Mouse (Mus musculus): Measurements from ENCODE around the gene Nicn1. TPM values are rescaled to one million over a fixed set of nuclear protein-coding genes. Genes with fewer than 3 reads are reported as not detected.
"Not testable (repeated sequence)": the region's sequence is repeated elsewhere in the genome, so short reads cannot be mapped to it uniquely, and the experiment has no call there.

Gene Nicn1
- polyA plus RNA-seq, 1 experiment from 2014 or later, result 37.2 TPM

DNA sequence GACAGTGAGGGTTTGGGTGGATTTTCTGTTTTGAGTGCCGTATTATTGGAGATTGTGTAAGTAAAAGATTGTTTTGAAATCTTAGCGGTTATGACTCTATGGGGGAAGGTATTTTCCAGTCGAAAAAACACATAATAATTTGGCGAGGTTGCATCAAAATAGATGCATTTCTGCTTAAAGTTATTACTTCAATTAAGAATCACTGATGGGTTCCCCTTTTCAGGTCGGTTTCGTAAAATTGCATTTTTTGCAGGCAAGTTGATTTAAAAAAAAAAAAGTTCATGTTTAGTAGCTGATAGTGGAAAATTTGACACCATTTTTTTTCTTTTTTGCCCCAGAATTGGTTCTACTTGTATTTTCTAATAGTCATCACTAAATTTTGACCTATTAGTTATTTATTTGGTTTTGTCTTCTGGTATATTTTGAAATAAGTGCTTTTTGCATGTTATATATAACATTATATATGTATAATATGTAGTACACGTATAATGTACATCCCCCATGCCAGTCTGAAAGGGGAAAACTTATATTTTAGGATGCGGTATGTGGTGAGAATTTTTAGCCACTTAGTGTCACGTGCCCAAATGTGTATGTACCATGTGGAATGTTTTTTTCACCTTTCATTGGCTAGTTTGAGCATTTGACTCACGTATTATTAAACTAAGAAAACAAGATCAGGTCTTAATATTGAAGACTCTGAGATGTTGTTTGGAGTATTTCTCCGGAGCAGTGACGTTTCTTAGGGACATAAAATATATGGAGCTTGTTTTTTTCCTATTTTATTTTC, 17.0 kb downstream of the Nicn1 start:
- Histone ChIP-seq H3K9ac (peak overlapping the region; percentile 100), H3K27me3 (no peaks in the 10 kb centered on the region), H3K9me3 (no peaks in the 10 kb centered on the region), H3K4me2 (peak overlapping the region; percentile 74), H3K27ac (peak overlapping the region; percentile 100), H3K36me3 (peaks cover 16% of the 10 kb centered on the region; the same call in 1 of the 2 replicates), H3K4me1 (peaks cover 44% of the 10 kb centered on the region), H3K4me3 (peak overlapping the region; percentile 98)
- no peak for ATAC-seq (ENCODE audit: borderline replicate concordance, extremely low read depth, low FRiP score, low TSS enrichment)
- 7% methylated on average over 12 of the region's 12 CpGs for WGBS

DNA sequence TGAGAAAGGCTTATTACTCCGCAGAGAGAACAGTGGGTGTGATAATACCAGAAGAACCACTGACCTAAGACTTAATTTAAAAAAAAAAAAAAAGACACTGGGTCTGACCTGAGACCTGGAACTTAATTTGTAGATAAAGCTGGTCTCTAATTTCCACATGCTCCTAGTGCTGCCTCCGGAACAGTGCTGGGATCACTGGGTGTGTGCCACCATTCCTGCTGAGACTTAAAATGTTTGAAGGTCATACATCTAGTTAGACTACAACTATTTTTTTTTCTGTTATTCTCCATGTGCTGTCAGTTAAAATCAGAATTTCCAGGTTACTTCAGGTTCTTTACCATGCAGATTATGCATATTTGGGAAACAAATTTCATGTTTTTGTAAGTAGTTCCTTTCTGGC, 17.9 kb downstream of the Nicn1 start:
- Histone ChIP-seq H3K4me1 (peaks cover 44% of the 10 kb centered on the region), H3K9me3 (no peaks in the 10 kb centered on the region), H3K4me3 (peak overlapping the region; percentile 98), H3K27ac (no peak overlapping the region), H3K4me2 (peak overlapping the region; percentile 74), H3K9ac (peak overlapping the region; percentile 50), H3K27me3 (no peaks in the 10 kb centered on the region), H3K36me3 (0 out of 2 replicates have a peak, but pooled peaks cover 7% of the 10 kb centered on the region)
- WGBS, result 41% methylated on average over 2 of the region's 2 CpGs
- ATAC-seq (ENCODE audit: borderline replicate concordance, extremely low read depth, low FRiP score, low TSS enrichment), result no peak

GRCm38 (mm10) chr9:108317572-108317971, 27.3 kb downstream of the Nicn1 start:
- no peak overlapping the region for H3K4me2 ChIP-seq
- peaks cover 38% of the 10 kb centered on the region for H3K36me3 ChIP-seq
- no peak overlapping the region for H3K9ac ChIP-seq
- no peaks in the 10 kb centered on the region for H3K4me1 ChIP-seq
- no peaks in the 10 kb centered on the region for H3K9me3 ChIP-seq
- WGBS, result 94% methylated on average over 3 of the region's 3 CpGs
- no peaks in the 10 kb centered on the region for H3K27me3 ChIP-seq
- ATAC-seq (ENCODE audit: borderline replicate concordance, extremely low read depth, low FRiP score, low TSS enrichment), result no peak
- H3K27ac ChIP-seq, result no peak overlapping the region
- no peak overlapping the region for H3K4me3 ChIP-seq

DNA sequence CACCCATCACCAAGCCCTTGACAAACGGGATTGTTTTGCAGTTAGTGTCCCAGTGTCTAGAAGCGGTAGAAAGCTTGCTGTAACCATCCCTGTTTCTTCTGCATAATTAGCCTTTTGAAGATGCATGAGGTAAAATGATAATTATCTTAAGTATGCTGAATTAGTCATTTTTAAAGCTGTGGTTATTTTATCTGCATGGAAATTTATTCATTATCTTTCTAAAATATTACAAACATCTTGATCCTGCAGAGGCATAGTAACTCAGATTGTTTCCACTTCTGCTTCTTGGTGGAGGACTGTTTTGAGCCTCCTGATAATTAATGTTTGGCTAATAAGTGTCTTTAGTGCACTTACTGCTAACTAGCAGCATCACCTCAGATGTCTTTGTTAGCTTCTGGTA, 28.2 kb downstream of the Nicn1 start:
- no peak overlapping the region for H3K9ac ChIP-seq
- no peak overlapping the region for H3K27ac ChIP-seq
- no peaks in the 10 kb centered on the region for H3K9me3 ChIP-seq
- no peaks in the 10 kb centered on the region for H3K4me1 ChIP-seq
- H3K4me2 ChIP-seq, result no peak overlapping the region
- H3K36me3 ChIP-seq, result peaks cover 38% of the 10 kb centered on the region
- ATAC-seq (ENCODE audit: borderline replicate concordance, extremely low read depth, low FRiP score, low TSS enrichment), result no peak
- H3K4me3 ChIP-seq, result no peak overlapping the region
- WGBS, result 86% methylated on average over 2 of the region's 2 CpGs
- no peaks in the 10 kb centered on the region for H3K27me3 ChIP-seq

DNA sequence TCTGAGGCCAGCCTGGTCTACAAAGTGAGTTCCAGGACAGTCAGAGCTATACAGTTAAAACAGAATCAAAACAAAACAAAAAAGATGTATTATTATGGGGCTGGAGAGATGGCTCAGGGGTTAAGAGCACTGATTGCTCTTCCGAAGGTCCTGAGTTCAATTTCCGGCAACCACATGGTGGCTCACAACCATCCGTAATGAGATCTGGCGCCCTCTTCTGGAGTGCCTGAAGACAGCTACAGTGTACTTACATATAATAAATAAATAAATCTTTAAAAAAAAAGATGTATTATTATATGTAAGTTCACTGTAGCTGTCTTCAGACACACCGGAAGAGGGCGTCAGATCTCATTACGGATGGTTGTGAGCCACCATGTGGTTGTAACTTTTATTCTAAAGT, 31.8 kb downstream of the Nicn1 start:
- H3K9me3 ChIP-seq; H3K27ac ChIP-seq; H3K4me2 ChIP-seq; H3K4me3 ChIP-seq; H3K9ac ChIP-seq; ATAC-seq (ENCODE audit: borderline replicate concordance, extremely low read depth, low FRiP score, low TSS enrichment); H3K27me3 ChIP-seq; H3K4me1 ChIP-seq: not testable (repeated sequence)
- peaks cover 31% of the 10 kb centered on the region for H3K36me3 ChIP-seq
- 86% methylated on average over 7 of the region's 7 CpGs for WGBS

GRCm38 (mm10) chr9:108324784-108325183, 34.6 kb downstream of the Nicn1 start:
- no peak for ATAC-seq (ENCODE audit: borderline replicate concordance, extremely low read depth, low FRiP score, low TSS enrichment)
- H3K9ac ChIP-seq, result no peak overlapping the region
- peaks cover 50% of the 10 kb centered on the region for H3K36me3 ChIP-seq
- H3K27ac ChIP-seq, result no peak overlapping the region
- H3K4me3 ChIP-seq, result no peak overlapping the region
- H3K4me1 ChIP-seq, result no peaks in the 10 kb centered on the region
- WGBS, result 87% methylated on average over 1 of the region's 1 CpGs
- no peaks in the 10 kb centered on the region for H3K9me3 ChIP-seq
- no peaks in the 10 kb centered on the region for H3K27me3 ChIP-seq
- H3K4me2 ChIP-seq, result no peak overlapping the region

DNA sequence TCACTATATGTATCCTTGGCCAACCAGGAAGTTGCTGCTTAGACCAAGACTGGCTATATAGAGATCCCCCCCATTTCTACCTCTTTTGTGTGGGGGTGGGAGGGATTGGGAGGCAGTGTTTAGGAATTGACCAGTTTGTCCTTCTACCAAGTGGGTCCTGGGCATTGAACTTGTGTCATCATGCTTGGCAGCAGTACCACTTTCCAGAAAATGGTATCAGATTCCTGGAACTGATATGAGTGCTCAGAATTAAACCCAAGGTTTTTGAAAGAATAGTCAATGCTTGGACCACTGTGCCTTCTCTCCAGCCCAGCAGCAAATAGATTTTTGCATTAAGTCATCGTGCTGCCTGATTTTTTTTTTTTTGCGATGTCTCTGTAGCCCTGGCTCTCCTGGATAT, 35.6 kb downstream of the Nicn1 start:
- H3K4me2 ChIP-seq, result no peak overlapping the region
- 100% methylated on average over 2 of the region's 2 CpGs for WGBS
- no peak overlapping the region for H3K9ac ChIP-seq
- H3K36me3 ChIP-seq, result peaks cover 55% of the 10 kb centered on the region
- no peaks in the 10 kb centered on the region for H3K27me3 ChIP-seq
- no peak for ATAC-seq (ENCODE audit: borderline replicate concordance, extremely low read depth, low FRiP score, low TSS enrichment)
- no peaks in the 10 kb centered on the region for H3K9me3 ChIP-seq
- no peak overlapping the region for H3K27ac ChIP-seq
- H3K4me1 ChIP-seq, result no peaks in the 10 kb centered on the region
- no peak overlapping the region for H3K4me3 ChIP-seq

DNA sequence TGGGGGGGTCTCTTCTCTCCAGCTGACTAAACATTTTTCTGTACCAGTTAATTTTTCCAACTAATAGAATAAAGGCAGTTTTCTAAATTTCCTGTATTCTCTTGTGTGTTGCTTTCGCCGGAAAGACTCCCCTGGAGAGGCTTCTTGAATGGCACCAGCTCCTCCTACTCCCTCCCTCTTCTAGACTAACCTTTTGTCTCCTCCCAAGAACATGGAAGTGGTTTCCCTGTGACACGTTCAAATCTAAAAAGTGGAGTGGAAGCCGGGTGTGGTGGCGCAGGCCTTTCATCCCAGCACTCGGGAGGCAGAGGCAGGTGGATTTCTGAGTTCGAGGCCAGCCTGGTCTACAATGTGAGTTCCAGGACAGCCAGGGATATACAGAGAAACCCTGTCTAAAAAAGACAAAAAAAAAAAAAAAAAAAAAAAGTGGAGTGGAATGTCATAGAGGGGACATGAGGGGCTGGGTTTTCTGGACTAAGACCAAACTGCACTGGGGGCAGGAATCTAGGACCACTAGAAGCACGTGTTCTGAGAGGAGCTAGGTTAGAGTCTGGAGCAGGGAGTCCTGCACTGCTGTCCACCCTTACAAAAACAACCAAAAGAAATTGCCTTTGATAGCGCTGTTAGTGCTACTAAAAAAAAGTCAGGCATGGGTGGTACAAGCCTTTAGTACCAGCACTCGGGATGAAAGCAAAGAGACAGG, 47.8 kb downstream of the Nicn1 start:
- Histone ChIP-seq H3K9ac (no peak overlapping the region), H3K4me1 (peaks cover 37% of the 10 kb centered on the region), H3K4me2 (peak overlapping the region; percentile 79), H3K9me3 (no peaks in the 10 kb centered on the region), H3K27me3 (no peaks in the 10 kb centered on the region), H3K4me3 (peak overlapping the region; percentile 57; the same call in 1 of the 2 replicates), H3K36me3 (peaks cover 38% of the 10 kb centered on the region), H3K27ac (peak overlapping the region; percentile 94)
- WGBS, result 65% methylated on average over 10 of the region's 10 CpGs
- ATAC-seq (ENCODE audit: borderline replicate concordance, extremely low read depth, low FRiP score, low TSS enrichment), result no peak

GRCm38 (mm10) chr9:108338551-108338885, 48.3 kb downstream of the Nicn1 start:
- H3K4me2 ChIP-seq, result peak overlapping the region; percentile 79
- H3K36me3 ChIP-seq, result peaks cover 33% of the 10 kb centered on the region
- H3K27ac ChIP-seq, result peak overlapping the region; percentile 94
- H3K9me3 ChIP-seq, result no peaks in the 10 kb centered on the region
- 0 out of 2 replicates have a peak overlapping the region, but pooled peaks have one; percentile 28 for H3K9ac ChIP-seq
- no peak for ATAC-seq (ENCODE audit: borderline replicate concordance, extremely low read depth, low FRiP score, low TSS enrichment)
- 29% methylated on average over 6 of the region's 6 CpGs for WGBS
- H3K27me3 ChIP-seq, result no peaks in the 10 kb centered on the region
- peak overlapping the region; percentile 57 for H3K4me3 ChIP-seq
- peaks cover 37% of the 10 kb centered on the region for H3K4me1 ChIP-seq

- Histone ChIP-seq H3K36me3 (peaks cover 27% of the 10 kb centered on the region), H3K27me3 (no peaks in the 10 kb centered on the region), H3K9ac (peak within 1 kb of the TSS; percentile 72), H3K4me2 (peak within 1 kb of the TSS; percentile 79), H3K27ac (peak within 1 kb of the TSS; percentile 94), H3K9me3 (no peaks in the 10 kb centered on the region), H3K4me1 (peaks cover 37% of the 10 kb centered on the region), H3K4me3 (peak within 1 kb of the TSS; percentile 57)
- peak; percentile 96 for ATAC-seq (ENCODE audit: borderline replicate concordance, extremely low read depth, low FRiP score, low TSS enrichment)
- WGBS, result under 1% methylated on average over 49 of the region's 49 CpGs
Observed at GRCm38 (mm10) chr9:108338886-108339781, 48.9 kb downstream of the Nicn1 start, which contains the start of gene Gpx1. Gene Gpx1, plus strand, starts transcription at chr9:108338903.

DNA sequence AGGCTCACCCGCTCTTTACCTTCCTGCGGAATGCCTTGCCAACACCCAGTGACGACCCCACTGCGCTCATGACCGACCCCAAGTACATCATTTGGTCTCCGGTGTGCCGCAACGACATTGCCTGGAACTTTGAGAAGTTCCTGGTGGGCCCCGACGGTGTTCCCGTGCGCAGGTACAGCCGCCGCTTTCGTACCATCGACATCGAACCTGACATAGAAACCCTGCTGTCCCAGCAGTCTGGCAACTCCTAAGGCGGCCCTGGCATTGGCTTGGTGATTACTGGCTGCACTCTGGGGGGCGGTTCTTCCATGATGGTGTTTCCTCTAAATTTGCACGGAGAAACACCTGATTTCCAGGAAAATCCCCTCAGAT, 49.6 kb downstream of the Nicn1 start:
- Histone ChIP-seq H3K36me3 (peaks cover 20% of the 10 kb centered on the region), H3K9me3 (no peaks in the 10 kb centered on the region), H3K4me1 (peaks cover 37% of the 10 kb centered on the region), H3K4me3 (peak overlapping the region; percentile 57), H3K27me3 (no peaks in the 10 kb centered on the region), H3K27ac (peak overlapping the region; percentile 94), H3K4me2 (peak overlapping the region; percentile 79), H3K9ac (peak overlapping the region; percentile 72)
- 8% methylated on average over 20 of the region's 20 CpGs for WGBS
- ATAC-seq (ENCODE audit: borderline replicate concordance, extremely low read depth, low FRiP score, low TSS enrichment), result no peak

Data from lung, embryonic 15.5 days (tissue).